Mouse (Mus musculus): ENCODE data around the gene Defa35.
"Not testable (repeated sequence)": the region's sequence is repeated elsewhere in the genome, so short reads cannot be mapped to it uniquely, and the experiment has no call there.

Defa35 gene
- long read RNA-seq, experiment 1 = 0 reads
- long read RNA-seq, experiment 2 = 0 reads

DNA sequence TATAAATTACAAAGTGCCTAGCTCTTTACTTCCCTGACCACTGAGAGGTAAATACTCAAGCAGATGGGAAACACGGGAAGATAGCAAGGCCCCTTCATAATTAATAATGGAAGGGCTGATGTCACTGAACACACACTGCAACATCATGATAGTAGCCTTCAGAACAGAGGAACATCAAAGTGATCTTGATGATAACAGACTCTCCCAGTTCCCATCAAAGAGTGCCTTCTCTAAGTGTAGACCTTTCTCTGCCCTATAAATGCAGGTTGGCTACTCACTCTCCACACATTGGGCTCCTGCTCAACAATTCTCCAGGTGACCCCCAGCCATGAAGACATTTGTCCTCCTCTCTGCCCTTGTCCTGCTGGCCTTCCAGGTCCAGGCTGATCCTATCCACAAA is at the start of gene Defa35:
Defa35 (plus strand) TSS at position 301 of the 400 bp plus-strand sequence.
- intact Hi-C loops (cut with DNase I) = not testable (repeated sequence)

GRCm38 (mm10) chr8:21025245-21025644 is 39.6 kb upstream of the Defa35 start, which contains the start of gene Defa21:
TSS of gene Defa21 (plus strand) at chr8:21025545.
- intact Hi-C loops (cut with DNase I) = not testable (repeated sequence)

DNA sequence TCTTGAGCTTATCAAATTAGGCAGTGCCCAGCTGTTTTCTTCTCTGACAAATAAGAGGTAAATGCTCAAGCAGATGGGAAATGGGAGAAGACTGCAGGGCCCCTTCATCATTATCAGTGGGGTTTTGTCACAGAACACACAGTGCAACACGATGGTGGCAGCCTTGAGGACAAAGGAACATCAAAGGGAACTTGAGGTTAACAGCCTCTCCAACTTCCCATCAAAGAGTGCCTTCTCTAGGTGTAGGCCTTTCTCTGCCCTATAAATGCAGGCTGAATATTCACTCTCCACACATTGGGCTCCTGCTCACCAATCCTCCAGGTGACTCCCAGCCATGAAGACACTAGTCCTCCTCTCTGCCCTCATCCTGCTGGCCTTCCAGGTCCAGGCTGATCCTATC is 10.1 kb upstream of the Defa35 start, which contains the start of gene Defa23:
Defa23 (plus strand) TSS at position 301 of the 400 bp plus-strand sequence.
- intact Hi-C loops (cut with DNase I) = not testable (repeated sequence)

DNA sequence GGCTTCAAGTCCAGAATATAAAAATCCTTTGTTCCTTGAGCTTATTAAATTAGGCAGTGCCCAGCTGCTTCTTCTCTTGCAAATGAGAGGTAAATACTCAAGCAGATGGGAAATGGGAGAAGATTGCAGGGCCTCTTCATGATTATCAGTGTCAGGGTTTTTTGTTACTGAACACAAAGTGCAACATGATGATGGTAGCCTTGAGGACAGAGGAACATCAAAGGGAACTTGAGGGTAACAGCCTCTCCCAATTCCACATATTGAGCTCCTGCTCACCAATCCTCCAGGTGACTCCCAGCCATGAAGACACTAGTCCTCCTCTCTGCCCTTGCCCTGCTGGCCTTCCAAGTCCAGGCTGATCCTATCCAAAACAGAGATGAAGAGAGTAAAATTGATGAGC is 19.3 kb downstream of the Defa35 start, which contains the start of gene Defa25:
Defa25 (plus strand) TSS at position 301 of the 400 bp plus-strand sequence.
- intact Hi-C loops (cut with DNase I) = not testable (repeated sequence)

- intact Hi-C loops (cut with DNase I) = no loop called here
Observed at GRCm38 (mm10) chr8:21093106-21093505, 28.3 kb downstream of the Defa35 start.

DNA sequence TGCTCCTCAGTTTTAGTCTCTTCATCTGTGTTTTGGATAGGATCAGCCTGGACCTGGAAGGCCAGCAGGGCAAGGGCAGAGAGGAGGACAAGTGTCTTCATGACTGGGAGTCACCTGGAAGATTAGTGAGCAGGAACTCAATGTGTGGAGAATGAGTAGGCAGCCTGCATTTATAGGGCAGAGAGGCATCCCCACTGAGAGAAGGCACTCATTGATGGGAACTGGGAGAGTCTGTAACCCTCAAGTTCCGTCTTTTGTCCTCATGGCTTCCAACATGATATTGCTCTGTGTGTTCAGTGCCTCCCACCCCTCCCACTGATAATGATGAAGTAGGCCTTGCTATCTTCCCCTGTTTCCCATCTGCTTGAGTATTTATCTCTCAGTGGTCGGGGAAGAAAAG is 31.1 kb downstream of the Defa35 start, which contains the start of gene Gm14851:
Gm14851 (minus strand) TSS at position 101 of the 400 bp plus-strand sequence.
- intact Hi-C loops (cut with DNase I) = not testable (repeated sequence)
